Mouse (Mus musculus): ENCODE results near the gene Tarbp1. TPM values are rescaled to one million over a fixed set of nuclear protein-coding genes. Genes with fewer than 3 reads are reported as not detected.

The Tarbp1 gene
- 0.79 and 1.1 TPM in 2 replicates for polyA plus RNA-seq (2012; ENCODE audit: insufficient read depth, insufficient read length, missing spikeins)

GRCm38 (mm10) chr8:126474299-126475187 lies at the start of gene Tarbp1:
Gene Tarbp1 (minus strand): TSS chr8:126475065.
- Histone ChIP-seq H3K4me1 (ENCODE audit: control insufficient read depth, insufficient read depth, insufficient read length, low read length) (0 out of 2 replicates have a peak, but pooled peaks cover 2% of the 10 kb centered on the region), H3K4me3 (ENCODE audit: insufficient read depth, low read depth, low read length) (peak within 1 kb of the TSS; percentile 72), H3K27ac (replicated peaks; ENCODE audit: low read depth, low read length) (no peak within 1 kb of the TSS)

GRCm38 (mm10) chr8:126524233-126524985 lies 49.5 kb upstream of the Tarbp1 start:
- Histone ChIP-seq H3K4me1 (ENCODE audit: control insufficient read depth, insufficient read depth, insufficient read length, low read length) (peaks cover 42% of the 10 kb centered on the region), H3K27ac (replicated peaks; ENCODE audit: low read depth, low read length) (peak overlapping the region; percentile 86), H3K4me3 (ENCODE audit: insufficient read depth, low read depth, low read length) (no peak overlapping the region)

- Histone ChIP-seq H3K4me1 (ENCODE audit: control insufficient read depth, insufficient read depth, insufficient read length, low read length) (peaks cover 36% of the 10 kb centered on the region), H3K4me3 (ENCODE audit: insufficient read depth, low read depth, low read length) (no peak overlapping the region), H3K27ac (replicated peaks; ENCODE audit: low read depth, low read length) (peak overlapping the region; percentile 23; the same call in 1 of the 2 replicates)
These were observed 48.3 kb upstream of the Tarbp1 start for GRCm38 (mm10) chr8:126523060-126523574.

- Histone ChIP-seq H3K27ac (replicated peaks; ENCODE audit: low read depth, low read length) (no peak overlapping the region), H3K4me3 (ENCODE audit: insufficient read depth, low read depth, low read length) (no peak overlapping the region)
These were observed 44.6 kb upstream of the Tarbp1 start for GRCm38 (mm10) chr8:126519447-126519975.

GRCm38 (mm10) chr8:126516620-126517577 lies 42.0 kb upstream of the Tarbp1 start:
- Histone ChIP-seq H3K27ac (replicated peaks; ENCODE audit: low read depth, low read length) (peak overlapping the region; percentile 78), H3K4me3 (ENCODE audit: insufficient read depth, low read depth, low read length) (peak overlapping the region; percentile 42), H3K4me1 (ENCODE audit: control insufficient read depth, insufficient read depth, insufficient read length, low read length) (no peaks in the 10 kb centered on the region; the same call in 1 of the 2 replicates)

More at GRCm38 (mm10) chr8:126519447-126519975, 44.6 kb upstream of the Tarbp1 start:
- H3K4me1 ChIP-seq (ENCODE audit: control insufficient read depth, insufficient read depth, insufficient read length, low read length) = peaks cover 9% of the 10 kb centered on the region

- Histone ChIP-seq H3K4me1 (ENCODE audit: control insufficient read depth, insufficient read depth, insufficient read length, low read length) (no peaks in the 10 kb centered on the region; the same call in 1 of the 2 replicates), H3K27ac (replicated peaks; ENCODE audit: low read depth, low read length) (no peak overlapping the region), H3K4me3 (ENCODE audit: insufficient read depth, low read depth, low read length) (no peak overlapping the region)
These were observed 39.4 kb upstream of the Tarbp1 start for GRCm38 (mm10) chr8:126514011-126514964.

- no peaks in the 10 kb centered on the region; the same call in 1 of the 2 replicates for H3K4me1 ChIP-seq (ENCODE audit: control insufficient read depth, insufficient read depth, insufficient read length, low read length)
- no peak overlapping the region for H3K4me3 ChIP-seq (ENCODE audit: insufficient read depth, low read depth, low read length)
- no peak overlapping the region for H3K27ac ChIP-seq (replicated peaks; ENCODE audit: low read depth, low read length)
These were observed 36.0 kb upstream of the Tarbp1 start for GRCm38 (mm10) chr8:126510866-126511265.

GRCm38 (mm10) chr8:126509635-126510034 lies 34.8 kb upstream of the Tarbp1 start:
- Histone ChIP-seq H3K4me3 (ENCODE audit: insufficient read depth, low read depth, low read length) (no peak overlapping the region), H3K4me1 (ENCODE audit: control insufficient read depth, insufficient read depth, insufficient read length, low read length) (no peaks in the 10 kb centered on the region; the same call in 1 of the 2 replicates), H3K27ac (replicated peaks; ENCODE audit: low read depth, low read length) (no peak overlapping the region)

- Histone ChIP-seq H3K4me3 (ENCODE audit: insufficient read depth, low read depth, low read length) (no peak overlapping the region), H3K4me1 (ENCODE audit: control insufficient read depth, insufficient read depth, insufficient read length, low read length) (no peaks in the 10 kb centered on the region), H3K27ac (replicated peaks; ENCODE audit: low read depth, low read length) (no peak overlapping the region)
These were observed 34.2 kb upstream of the Tarbp1 start for GRCm38 (mm10) chr8:126508871-126509586.

- no peak overlapping the region for H3K4me3 ChIP-seq (ENCODE audit: insufficient read depth, low read depth, low read length)
- no peak overlapping the region for H3K27ac ChIP-seq (replicated peaks; ENCODE audit: low read depth, low read length)
These were observed 33.4 kb upstream of the Tarbp1 start for GRCm38 (mm10) chr8:126508221-126508620.

GRCm38 (mm10) chr8:126504492-126505182 lies 29.8 kb upstream of the Tarbp1 start:
- no peak overlapping the region for H3K4me3 ChIP-seq (ENCODE audit: insufficient read depth, low read depth, low read length)
- no peak overlapping the region for H3K27ac ChIP-seq (replicated peaks; ENCODE audit: low read depth, low read length)
- no peaks in the 10 kb centered on the region for H3K4me1 ChIP-seq (ENCODE audit: control insufficient read depth, insufficient read depth, insufficient read length, low read length)

More at GRCm38 (mm10) chr8:126508221-126508620, 33.4 kb upstream of the Tarbp1 start:
- no peaks in the 10 kb centered on the region for H3K4me1 ChIP-seq (ENCODE audit: control insufficient read depth, insufficient read depth, insufficient read length, low read length)

GRCm38 (mm10) chr8:126502722-126503121 lies 27.9 kb upstream of the Tarbp1 start:
- Histone ChIP-seq H3K27ac (replicated peaks; ENCODE audit: low read depth, low read length) (no peak overlapping the region), H3K4me3 (ENCODE audit: insufficient read depth, low read depth, low read length) (no peak overlapping the region), H3K4me1 (ENCODE audit: control insufficient read depth, insufficient read depth, insufficient read length, low read length) (peaks cover 2% of the 10 kb centered on the region; the same call in 1 of the 2 replicates)
